Mouse (Mus musculus): ENCODE data around the gene Brca1.
A peak's percentile ranks its signal among the peaks of the same experiment; 100 is the strongest.
"Not testable (repeated sequence)": the region's sequence is repeated elsewhere in the genome, so short reads cannot be mapped to it uniquely, and the experiment has no call there.

The Brca1 gene

DNA sequence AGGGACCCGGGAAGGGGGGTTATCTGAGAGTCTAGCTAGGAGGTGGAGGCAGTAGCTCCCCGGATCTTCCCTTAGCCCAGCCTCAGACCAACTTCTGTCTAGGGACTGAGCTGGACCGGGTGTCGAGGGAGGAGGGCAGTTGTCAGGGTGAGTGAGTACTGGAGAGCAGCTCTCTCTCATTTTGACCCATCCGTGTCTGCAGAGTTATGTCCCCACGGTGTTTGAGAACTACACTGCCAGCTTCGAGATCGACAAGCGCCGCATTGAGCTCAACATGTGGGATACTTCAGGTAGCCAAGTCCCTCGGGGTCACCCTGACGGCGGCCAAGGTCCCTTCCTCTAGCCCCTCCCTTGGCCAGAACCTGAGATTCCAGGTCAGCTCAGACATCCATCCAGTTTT is 83.0 kb downstream of the Brca1 start:
- no peak for DNase-seq

DNA sequence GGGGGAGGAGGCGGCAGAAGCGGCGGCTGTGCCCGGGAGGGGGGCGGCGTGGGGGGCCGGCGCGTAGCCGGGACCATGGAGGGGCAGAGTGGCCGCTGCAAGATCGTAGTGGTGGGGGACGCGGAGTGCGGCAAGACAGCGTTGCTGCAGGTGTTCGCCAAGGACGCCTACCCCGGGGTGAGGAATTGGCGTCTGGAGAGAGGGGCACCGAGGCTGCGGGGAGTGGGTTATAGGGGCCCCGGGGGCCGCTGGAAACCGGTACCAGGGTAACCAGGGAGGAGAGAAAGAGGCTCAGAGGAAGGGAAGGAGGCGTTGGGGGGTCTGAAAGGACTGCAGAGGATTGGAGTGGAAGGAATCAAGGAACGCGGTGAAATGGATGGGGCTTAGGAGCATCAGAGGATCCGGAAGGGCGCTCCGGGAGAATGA is 83.5 kb downstream of the Brca1 start:
- DNase-seq: no peak

DNA sequence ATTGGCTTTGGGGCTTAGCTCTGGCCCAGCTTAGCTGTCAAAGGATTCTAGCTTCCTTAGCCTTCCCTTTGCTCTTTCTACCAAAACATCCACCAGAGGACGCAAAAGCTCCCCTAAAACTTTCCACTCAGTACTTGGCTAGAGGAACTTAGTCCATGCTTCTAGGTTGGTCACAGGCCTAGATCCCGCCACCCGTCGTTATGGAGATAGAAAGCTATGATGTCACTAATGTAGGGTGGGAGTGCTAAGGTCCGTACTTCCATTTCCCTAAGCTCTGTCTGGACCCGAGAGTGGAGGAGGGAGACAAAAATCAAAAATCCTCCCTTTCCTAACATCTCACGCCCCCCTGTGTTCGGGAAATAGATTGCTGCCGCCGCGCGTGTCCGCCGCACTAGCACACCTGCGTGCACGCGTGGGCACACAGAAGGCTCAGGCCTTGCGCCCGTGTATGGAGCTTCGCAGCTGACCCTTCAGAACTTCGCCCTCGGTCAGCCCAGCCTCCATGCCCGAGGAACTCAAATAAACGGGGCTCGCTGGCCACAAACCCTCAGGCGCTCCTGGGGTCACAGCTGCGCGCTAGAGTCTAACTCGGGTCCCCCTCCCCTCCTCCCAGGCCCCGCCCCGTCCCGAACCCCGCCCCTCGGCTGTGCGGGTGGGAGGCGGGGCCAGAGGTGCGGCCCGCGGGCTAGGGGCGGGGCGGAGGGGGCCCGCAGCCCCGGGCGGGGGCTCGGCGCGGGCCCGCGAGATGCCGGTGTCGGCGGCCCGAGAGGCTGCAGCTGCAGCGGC is 84.1 kb downstream of the Brca1 start:
- peak; percentile 64 for DNase-seq

DNA sequence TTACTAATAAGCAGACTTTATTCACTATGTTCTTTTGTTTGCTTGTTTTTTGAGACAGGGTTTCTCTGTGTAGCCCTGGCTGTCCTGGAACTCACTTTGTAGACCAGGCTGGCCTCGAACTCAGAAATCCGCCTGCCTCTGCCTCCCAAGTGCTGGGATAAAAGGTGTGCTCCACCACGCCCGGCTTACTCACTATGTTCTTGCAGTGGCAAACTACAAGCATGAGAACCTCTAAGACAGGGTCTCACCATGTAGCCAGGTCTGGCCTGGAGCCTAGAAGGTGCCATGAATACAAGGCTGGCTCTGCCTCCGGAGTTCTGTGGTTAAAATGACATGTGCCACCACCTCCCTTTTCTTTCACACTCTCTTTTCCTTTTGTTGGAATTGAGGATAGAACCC is 85.2 kb downstream of the Brca1 start:
- not testable (repeated sequence) for DNase-seq

DNA sequence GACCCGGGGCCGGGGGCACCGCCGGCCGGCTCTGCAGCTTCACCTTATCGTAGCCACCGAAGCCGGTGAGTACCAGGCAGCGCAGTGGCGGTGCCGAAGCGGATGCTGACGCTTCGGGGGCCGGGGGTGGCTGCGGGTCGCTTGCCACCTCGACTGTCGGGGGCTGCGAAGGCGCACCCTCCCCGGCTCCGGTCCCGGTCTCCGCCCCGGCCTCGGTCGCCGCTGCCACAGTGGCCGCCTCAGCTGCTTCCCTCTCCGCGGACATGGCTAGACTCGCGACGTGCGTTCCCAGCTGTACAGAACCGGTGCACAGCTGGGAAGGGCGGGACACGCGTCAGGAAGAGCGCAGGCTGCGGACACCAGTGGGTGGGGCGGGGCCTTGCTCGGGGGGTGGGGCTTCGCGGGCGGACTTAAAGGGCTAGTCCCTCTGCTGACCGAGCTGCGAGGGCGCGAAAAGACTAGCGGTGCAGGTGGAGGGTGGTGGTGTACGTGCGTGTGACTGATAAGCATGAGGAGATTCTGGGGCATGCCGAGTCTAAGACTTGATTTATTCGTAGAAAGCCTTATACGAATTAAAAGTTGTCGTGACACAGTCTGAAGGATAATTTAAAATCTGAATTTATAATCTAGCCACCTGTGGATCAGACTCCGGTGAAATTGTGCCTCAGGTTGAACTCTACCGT is 85.7 kb downstream of the Brca1 start, which contains the start of gene Vat1:
Vat1 (minus strand) TSS at position 362 of the 683 bp plus-strand sequence.
- DNase-seq: peak; percentile 41

DNA sequence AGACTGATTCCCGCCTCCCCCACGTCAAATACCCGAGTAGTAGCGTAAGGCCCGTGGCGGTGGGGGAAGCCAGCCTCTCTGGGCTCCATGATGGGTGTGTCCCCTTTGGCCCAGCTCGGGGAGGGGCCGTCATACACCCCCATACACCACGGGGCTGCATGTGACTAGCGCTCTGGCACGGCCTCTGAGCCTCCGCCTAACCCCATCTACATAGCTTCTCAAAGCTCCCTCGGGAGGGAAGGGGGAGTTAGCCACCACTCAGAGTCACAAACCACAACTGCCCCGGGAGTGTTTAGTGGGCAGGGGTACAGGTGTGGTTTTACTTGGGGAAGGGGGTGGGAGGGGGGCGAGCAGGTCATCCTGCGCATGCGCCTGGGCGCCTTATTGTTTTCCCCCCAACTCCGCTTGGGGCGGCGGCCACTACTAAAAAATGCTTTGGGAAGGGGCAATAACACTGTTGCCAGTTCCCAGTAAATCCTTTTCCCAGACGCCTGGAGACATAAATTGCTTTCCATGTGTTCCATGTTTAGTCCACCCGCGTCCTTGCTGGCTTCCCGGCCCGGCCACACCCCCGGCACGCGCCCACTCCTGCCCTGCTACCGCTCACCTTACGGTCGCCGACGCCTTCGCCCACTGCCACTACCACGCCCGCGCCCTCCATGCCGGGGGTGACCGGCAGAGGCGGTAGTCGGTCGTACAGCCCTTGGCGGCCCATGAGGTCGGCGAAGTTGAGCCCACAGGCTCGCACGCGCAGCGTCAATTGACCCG is 86.5 kb downstream of the Brca1 start:
- peak; percentile 46 for DNase-seq

DNA sequence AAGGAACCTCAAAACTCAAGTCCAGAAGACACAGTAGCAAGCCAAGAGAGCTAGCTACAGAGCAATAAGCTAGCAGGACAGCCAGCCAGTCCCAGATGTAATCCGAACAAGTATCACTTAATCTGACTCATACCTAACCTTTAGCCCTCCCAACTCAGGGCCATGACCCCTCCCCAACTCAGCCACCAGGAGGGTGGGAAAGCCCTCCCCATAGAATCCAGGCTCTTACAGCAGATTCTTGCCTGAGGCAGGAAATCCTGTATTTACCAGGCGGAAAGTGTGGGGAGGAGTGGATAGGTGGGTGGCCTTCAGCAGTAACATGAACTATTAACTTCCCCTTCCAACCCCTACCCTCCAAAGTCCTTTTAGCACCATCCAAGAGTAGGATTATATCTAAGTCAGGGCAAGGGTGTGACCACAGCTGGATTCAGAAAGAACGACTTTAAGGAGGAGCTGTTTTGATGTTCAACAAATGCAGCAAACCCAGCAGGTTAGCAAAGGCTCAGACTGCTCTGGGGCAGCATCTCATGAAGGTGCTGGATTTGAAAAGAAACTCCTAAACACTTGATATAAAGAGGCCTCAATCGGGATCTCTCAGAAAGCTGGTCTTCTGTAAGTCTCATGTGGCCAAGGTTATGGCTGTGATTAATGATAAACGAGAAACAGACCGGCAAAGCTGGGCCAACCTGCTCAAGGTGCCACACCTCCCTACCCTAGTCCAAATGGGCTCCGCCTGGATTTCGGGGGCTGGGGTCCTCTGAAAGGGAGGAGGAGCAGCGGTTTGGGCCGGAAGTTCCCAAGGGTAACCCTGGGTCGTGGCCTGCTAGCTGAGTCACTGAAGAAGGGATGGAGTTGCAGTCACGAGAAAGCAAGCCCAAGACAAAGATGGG is 87.3 kb downstream of the Brca1 start, which contains the start of gene Rnd2:
Rnd2 (plus strand) TSS at position 789 of the 890 bp plus-strand sequence.
- DNase-seq: no peak

DNA sequence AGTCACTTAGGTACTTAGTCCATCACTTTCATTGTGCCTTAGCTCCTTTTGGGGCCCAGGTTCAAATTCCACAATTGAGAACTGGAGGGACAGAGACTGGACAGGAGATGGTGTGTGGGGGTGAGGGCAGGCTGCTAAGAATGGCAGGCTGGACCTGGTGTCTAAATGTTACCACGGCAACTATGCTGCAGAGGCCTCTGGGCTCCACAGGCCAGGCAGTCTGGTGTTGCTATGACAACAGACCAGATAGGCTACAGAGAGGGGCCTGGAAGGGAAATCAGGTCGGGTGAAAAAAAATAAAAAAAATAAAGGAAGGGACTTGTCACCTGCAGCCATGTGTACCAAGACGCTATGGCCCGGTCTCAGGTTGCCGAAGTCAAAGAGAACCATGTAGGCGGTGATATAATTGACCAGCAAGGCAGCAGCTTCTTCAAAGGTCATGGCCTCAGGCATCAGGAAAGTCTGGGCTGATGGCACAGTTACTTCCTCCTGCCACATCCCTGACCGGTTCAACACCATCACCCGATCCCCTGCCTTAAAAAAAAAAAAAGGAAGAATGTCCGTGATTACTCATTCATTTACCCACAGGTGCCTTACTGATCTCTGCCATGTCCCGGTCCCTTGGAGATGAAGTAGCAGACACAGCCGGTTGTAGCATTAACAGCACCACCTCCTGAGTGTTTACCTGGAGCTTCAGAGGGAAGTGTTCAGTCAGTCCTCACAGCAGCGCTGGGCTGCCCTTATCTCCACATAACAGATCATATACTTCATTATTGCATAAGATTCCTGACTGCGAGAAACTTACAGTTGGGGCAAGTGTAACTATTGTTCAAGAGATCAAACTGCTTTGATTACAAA is 88.9 kb downstream of the Brca1 start:
- no peak for DNase-seq

DNA sequence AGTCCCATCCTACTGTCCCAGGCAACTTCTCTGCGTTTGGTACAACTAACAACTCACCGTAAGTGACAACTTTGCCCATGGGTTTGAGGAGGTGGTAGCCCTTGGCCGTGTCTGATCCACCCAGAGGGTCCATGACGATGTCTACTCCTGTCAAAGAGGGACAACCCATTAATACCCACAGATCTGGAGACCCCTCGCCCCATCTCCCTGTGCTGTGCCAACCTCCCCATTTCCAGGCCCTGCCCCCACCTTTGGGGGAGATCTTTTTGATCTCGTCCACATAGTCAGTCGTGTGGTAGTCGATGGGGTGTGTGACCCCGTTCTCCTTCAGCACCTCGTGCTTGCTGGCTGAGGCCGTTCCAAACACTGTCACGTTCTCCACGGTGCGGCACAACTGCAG is 89.6 kb downstream of the Brca1 start:
- DNase-seq: no peak

DNA sequence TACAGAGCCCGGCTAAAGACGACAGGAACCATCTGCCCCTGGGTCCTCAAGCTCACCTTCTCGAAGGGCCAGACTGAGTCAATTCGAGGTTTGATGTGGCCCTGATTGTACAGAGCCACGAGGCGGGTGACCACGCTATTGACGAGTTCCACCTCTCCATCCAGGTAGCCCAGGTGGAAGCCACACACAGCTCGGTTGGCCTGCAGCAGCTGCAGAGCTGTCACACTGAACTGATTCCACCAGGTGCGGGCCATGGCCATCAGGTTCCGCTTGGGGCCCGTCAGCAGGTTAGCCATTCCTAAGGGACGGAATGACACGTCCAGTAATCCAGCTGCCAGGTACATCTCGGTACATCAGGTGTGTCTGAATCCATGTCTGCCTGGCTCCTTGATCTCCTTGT is 91.4 kb downstream of the Brca1 start:
- DNase-seq: no peak

DNA sequence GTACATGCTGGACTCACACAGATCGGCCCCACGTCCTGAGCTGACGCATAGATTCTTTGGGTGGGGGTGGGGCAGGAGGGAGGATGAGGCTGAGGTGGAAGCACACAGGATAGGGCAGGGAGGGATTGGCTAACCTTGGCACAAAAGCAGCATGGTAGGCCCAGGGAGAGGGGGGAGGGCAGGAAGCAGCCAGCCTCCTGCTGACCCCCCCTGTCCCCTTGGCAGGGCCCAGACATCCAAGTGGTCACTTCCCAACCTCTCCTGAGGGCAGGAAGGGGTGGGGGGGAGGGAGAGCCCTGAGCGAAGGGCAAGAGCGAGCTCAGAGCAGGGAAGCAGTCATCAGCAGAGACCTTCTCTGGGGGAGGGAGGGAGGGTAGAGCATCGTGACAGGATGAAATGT is 92.0 kb downstream of the Brca1 start:
- no peak for DNase-seq

DNA sequence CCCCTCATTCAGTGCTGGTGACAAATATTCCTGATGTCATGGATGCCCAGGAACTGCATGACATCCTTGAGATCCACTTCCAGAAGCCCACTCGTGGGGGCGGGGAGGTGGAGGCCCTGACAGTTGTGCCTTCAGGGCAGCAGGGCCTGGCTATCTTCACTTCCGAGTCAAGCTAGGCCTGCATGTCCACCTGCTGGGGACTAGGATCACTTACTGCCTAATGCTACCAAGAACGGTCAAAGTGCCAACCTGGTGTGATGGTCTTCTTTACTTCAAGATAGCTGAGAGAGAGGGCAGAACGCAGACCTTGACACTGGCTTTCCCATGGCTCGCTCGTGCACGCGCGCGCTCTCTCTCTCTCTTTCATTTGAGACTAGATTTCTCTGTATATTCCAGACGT is 93.5 kb downstream of the Brca1 start:
- no peak for DNase-seq

DNA sequence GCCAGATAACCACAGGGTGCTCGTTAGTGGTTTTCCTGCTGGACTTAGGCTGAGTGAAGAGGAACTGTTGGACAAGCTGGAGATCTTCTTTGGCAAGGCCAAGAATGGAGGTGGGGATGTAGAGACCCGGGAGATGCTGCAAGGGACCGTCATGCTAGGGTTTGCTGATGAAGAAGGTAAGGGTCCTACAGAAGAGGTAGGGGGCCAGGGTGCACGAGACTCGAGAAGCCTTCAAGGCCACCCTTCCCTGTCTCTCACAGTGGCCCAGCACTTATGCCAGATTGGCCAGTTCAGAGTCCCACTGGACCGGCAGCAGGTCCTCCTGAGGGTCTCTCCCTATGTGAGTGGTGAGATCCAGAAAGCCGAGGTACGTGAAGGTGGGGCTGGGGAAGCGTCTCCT is 94.1 kb downstream of the Brca1 start:
- no peak for DNase-seq

DNA sequence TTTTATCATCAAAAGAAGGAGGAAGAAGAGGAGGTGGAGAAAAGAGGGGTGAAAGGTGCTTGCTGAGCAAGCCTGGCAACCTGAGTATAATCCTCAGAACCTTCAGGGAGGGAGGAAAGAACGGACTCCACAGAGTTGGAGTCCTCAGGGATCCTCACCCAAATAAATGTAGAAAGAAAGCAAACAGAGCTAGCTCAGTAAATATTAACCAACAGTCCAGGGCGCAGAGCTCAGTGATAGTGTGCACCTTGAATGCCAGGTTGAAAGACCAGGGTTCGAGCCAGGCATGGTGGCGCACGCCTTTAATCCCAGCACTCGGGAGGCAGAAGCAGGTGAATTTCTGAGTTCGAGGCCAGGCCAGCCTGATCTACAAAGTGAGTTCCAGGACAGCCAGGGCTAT is 96.1 kb downstream of the Brca1 start:
- no peak for DNase-seq

DNA sequence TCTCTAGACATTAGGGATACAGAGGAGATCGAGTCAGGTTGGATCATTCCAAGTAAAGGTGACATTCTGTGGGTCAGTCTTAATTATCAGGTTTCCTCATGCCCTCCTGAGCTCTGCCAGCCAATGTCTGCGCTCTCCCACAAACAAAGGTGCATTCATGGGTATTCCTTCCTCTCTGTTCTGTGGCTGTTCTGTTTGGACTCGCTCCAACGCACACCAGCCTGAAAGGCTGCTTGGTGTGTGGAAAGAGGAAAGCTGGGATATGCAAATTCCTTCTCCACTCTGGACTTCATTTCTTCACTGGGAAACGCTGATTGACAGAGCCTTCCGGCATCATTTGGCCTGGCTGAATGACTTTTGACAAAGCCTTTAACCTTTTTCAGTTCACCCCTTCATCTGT is 97.1 kb downstream of the Brca1 start:
- no peak for DNase-seq

DNA sequence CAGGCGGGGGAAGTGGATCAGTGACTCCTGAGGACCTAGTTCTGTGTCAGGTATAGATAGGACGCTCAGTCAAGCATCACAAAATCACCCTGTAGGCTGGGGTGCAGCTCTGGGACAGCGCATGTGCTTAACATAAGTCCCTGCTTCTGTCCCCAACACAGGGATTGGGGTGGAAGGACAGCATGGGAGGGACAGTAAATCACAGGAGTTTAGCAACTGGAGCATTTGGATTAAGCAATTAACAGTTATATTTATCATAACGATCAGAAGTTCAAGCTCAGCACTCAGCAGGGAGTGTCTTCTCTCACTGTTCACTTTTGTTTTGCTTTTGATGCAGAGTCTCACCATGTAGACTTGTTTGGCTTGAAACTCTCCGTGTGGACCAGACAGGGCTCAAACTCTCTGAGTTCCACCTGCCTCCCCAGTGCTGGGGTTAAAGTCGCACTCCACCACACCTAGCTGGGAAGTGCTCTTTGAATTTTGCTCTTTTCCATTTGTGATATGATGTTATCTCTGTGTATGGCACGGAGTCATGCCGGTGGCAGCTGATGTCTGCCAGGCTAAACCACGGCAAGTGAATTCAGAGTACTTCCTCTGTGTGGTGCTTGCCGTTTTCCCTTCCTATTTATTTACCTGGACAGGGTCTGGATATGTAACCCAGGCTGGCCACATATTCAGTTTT is 99.5 kb downstream of the Brca1 start:
- no peak for DNase-seq

DNA sequence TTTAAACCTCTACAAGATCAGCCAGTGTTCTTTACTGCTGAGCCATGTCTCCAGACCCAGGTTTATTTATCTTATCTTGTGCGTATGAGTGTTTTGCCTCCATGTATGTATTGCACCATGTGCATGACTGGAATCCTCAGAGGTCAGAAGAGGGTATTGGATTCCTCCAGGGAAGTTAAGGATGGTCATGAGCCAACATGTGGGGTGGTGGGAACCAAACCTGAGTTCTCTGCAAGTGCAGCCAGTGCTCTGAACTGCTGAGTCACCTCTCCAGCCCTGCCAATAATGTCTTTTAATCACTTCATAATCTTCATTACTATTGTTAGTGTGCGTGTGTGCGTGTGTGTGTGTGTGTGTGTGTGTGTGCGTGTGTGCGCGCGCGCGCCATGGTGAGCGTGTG is 100.2 kb downstream of the Brca1 start:
- DNase-seq: no peak

DNA sequence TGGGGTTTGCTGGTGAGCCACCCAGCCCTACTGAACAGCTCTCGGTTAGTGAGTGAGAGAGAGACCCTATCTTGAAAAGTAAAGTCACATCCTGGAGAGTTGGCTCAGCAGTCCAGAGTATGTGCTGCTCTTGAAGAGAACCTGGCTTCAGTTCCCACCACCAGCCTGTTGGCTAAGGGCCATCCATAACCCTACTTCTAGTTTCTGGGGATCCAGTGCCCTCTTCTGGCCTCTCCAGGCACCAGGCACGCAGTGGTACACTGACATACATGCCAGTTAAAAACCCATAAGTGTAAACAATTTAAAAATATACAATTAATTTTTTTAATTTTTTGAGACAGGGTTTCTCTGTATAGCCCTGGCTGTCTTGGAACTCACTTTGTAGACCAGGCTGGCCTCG is 101.4 kb downstream of the Brca1 start:
- no peak for DNase-seq

DNA sequence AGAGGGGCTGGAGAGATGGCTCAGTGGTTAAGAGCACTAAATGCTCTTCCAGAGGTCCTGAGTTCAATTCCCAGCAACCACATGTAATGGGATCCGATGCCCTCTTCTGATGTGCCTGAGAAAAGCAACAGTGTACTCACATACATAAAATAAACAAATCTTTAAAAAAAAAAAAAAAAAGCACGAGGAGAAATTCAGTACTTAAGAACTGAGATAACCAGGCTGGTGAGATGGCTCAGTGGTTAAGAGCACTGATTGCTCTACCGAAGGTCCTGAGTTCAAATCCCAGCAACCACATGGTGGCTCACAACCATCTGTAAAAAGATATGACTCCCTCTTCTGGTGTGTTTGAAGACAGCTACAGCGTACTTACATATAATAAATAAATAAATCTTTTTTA is 102.2 kb downstream of the Brca1 start:
- not testable (repeated sequence) for DNase-seq

DNA sequence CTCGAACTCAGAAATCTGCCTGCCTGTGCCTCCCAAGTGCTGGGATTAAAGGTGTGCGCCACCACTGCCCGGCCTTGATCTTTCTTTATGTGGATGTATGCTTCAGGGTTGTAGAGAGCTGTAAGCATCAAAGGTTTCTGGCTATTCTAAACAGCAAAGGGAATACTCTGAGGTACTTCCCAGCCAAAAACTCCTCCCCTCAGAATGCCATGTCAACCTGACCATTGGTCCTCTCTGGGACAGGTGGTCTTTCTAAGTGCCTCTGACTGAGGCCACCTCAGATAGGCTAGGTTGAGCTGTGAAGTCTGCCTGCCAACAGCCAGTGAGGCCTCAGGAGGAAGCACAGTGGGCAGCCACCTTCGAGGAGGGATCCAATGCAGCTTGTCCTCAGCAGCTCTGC is 102.9 kb downstream of the Brca1 start:
- no peak for DNase-seq

DNA sequence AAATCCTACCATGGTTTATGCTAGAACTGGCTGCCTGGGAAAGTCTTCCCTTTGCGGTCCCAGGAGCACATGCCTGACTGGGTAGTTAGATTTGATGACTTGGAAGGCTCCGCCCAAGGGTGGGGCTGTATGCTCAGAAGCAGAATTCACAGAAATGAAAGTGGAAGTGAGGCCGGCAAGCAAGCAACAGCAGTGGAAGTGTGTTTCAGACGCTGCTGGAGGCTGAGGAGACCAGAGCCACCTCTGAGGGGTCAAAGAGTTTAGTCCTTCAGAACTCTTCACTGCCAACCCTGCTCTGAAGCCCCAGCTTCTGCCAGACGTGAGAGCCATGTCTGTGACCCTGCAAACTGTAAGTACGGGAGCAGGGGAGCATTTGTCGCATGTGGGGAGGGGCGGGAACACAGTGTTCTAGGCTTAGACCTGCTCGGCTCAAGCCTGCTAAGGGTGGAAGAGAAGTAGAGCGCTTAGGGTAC is 103.4 kb downstream of the Brca1 start, which contains the start of gene Ifi35:
Ifi35 (plus strand) TSS at position 134 of the 473 bp plus-strand sequence.
- DNase-seq: no peak
